19 mouse cellular contexts compared by ENCODE assay signal in genomic region chr1:180182731-180183130, GRCm38 (mm10). TPM values are rescaled to one million over a fixed set of nuclear protein-coding genes. Genes with fewer than 3 reads are reported as not detected.
DNase-seq lines count a peak whose midpoint lies in the region; ATAC-seq and TF ChIP-seq lines count a peak whose summit lies in the region.
"Had no signal": no experiment of that assay in that cellular context is flagged by ENCODE, and none has a peak within 500 bp of the region (broad histone marks: within the 10 kb centered on the region; RNA-seq: fewer than 3 reads in every experiment).

No protein-coding gene starts in this region.

- ATAC-seq in kidney, postnatal 0 days (replicated peaks; ENCODE audit: low FRiP score, low read depth), result no peak
- ATAC-seq in liver, embryonic 16.5 days (ENCODE audit: low read depth), result peak; percentile 85
- ATAC-seq: forebrain, embryonic 16.5 days had no signal

- no peak for TF ChIP-seq POLR2A in cerebellum, adult 2 months (IDR thresholded peaks at IDR 0.05; ENCODE audit: borderline replicate concordance, insufficient read depth, low read length)

- H3K36me3 ChIP-seq in kidney, postnatal 0 days (ENCODE audit: insufficient read depth, low read length), result no peaks in the 10 kb centered on the region
- H3K36me3 ChIP-seq in liver, embryonic 16.5 days (ENCODE audit: control insufficient read depth, insufficient read depth), result no peaks in the 10 kb centered on the region

- no peak overlapping the region for H3K4me2 ChIP-seq in kidney, postnatal 0 days (ENCODE audit: low read length)
- H3K4me2 ChIP-seq in liver, embryonic 16.5 days (ENCODE audit: low read depth, low read length), result peak overlapping the region; percentile 34
- H3K4me2 ChIP-seq: heart, embryonic 11.5 days; hindbrain, embryonic 14.5 days; lung, embryonic 14.5 days had no signal

- 52% methylated on average over 3 of the region's 3 CpGs for WGBS in kidney, postnatal 0 days
- 54% methylated on average over 3 of the region's 3 CpGs for WGBS in liver, embryonic 16.5 days (ENCODE audit: insufficient replicate concordance)
- 80% methylated on average over 3 of the region's 3 CpGs for WGBS in cerebellum, adult 2 months

- peak overlapping the region; percentile 44 for H3K27ac ChIP-seq in kidney, postnatal 0 days
- peak overlapping the region; percentile 21; the same call in 1 of the 2 replicates for H3K27ac ChIP-seq in brown adipose tissue, adult 24 weeks (replicated peaks; ENCODE audit: low read depth, low read length)
- H3K27ac ChIP-seq in liver, embryonic 16.5 days (ENCODE audit: low read length), result peak overlapping the region; percentile 82
- H3K27ac ChIP-seq in cerebellum, adult 2 months (ENCODE audit: insufficient read depth, low read length), result no peak overlapping the region
- H3K27ac ChIP-seq: hindbrain, embryonic 14.5 days had no signal

- no peaks in the 10 kb centered on the region for H3K4me1 ChIP-seq in kidney, postnatal 0 days (replicated peaks; ENCODE audit: insufficient read depth, low read length)
- H3K4me1 ChIP-seq in brown adipose tissue, adult 24 weeks (ENCODE audit: control insufficient read depth, insufficient read depth, insufficient read length, low read length), result peaks cover 21% of the 10 kb centered on the region
- H3K4me1 ChIP-seq in liver, embryonic 16.5 days (ENCODE audit: control insufficient read depth, low read depth, low read length), result peaks cover 11% of the 10 kb centered on the region
- peaks cover 38% of the 10 kb centered on the region for H3K4me1 ChIP-seq in cerebellum, adult 2 months (ENCODE audit: control insufficient read depth, insufficient read depth, low read length)

- H3K27me3 ChIP-seq in kidney, postnatal 0 days (ENCODE audit: insufficient read depth, low read length), result no peaks in the 10 kb centered on the region
- H3K27me3 ChIP-seq in liver, embryonic 16.5 days (ENCODE audit: control insufficient read depth, insufficient read depth, low read depth, low read length), result no peaks in the 10 kb centered on the region
- no peaks in the 10 kb centered on the region for H3K27me3 ChIP-seq in cerebellum, adult 2 months (ENCODE audit: control insufficient read depth, insufficient read depth, low read length)

- H3K4me3 ChIP-seq in kidney, postnatal 0 days (replicated peaks; ENCODE audit: low read depth, low read length), result no peak overlapping the region
- no peak overlapping the region for H3K4me3 ChIP-seq in brown adipose tissue, adult 24 weeks (ENCODE audit: insufficient read depth, low read depth, low read length)
- H3K4me3 ChIP-seq in liver, embryonic 16.5 days (ENCODE audit: low read depth, low read length), result peak overlapping the region; percentile 5; the same call in 1 of the 2 replicates
- no peak overlapping the region for H3K4me3 ChIP-seq in cerebellum, adult 2 months (replicated peaks; ENCODE audit: insufficient read depth, low read depth, low read length)

- no peak overlapping the region for H3K9ac ChIP-seq in kidney, postnatal 0 days (ENCODE audit: low read depth, low read length)
- H3K9ac ChIP-seq in liver, embryonic 16.5 days (ENCODE audit: low read depth, low read length), result peak overlapping the region; percentile 6; the same call in 1 of the 2 replicates
- H3K9ac ChIP-seq: hindbrain, embryonic 14.5 days; lung, embryonic 14.5 days had no signal

- TF ChIP-seq CTCF in kidney, postnatal 0 days (IDR thresholded peaks at IDR 0.05; ENCODE audit: low read depth), result no peak
- no peak for TF ChIP-seq CTCF in cerebellum, adult 2 months (IDR thresholded peaks at IDR 0.05; ENCODE audit: borderline replicate concordance, insufficient read depth, low read depth, low read length)

- DNase-seq in adrenal gland, postnatal 10 days, result peak; percentile 4
- no peak for DNase-seq in adrenal gland, postnatal 14 days
- no peak for DNase-seq in kidney, postnatal 0 days (ENCODE audit: low spot score)
- DNase-seq in kidney, adult 9 months, result no peak
- DNase-seq in cerebellum, adult 2 months, result no peak
- DNase-seq in lung, postnatal 36 days, result no peak
- DNase-seq: adrenal gland, adult 8-10 months; cerebellum, adult 11 months; cerebellum, postnatal 25 days; embryo, embryonic 11 days; heart, postnatal 14 days; lung, embryonic 14.5 days; lung, postnatal 4 days; thymus, adult 2 months had no signal

- H3K9me3 ChIP-seq in kidney, postnatal 0 days (replicated peaks; ENCODE audit: low read length), result no peaks in the 10 kb centered on the region
- H3K9me3 ChIP-seq in liver, embryonic 16.5 days (replicated peaks; ENCODE audit: control insufficient read depth, low read length), result no peaks in the 10 kb centered on the region

RNA-seq across cellular contexts. Expression of gene Coq8a, which starts 16.7 kb away (rescaled TPM):
- total RNA-seq in adrenal gland, postnatal 10 days (2021), result 1,000 to 10,000 TPM; 1,138 to 1,532 TPM
- 830 and 1,043 TPM in 2 replicates for total RNA-seq in adrenal gland, postnatal 14 days (2021)
- 31.5 and 33.6 TPM in 2 replicates for polyA plus RNA-seq in kidney, postnatal 0 days (2015; fragmentation: Nextera tagmentation; extraction: Ambion mirVana)
- polyA plus RNA-seq in brown adipose tissue, adult 24 weeks (2012; ENCODE audit: insufficient read depth, insufficient read length, missing spikeins), result 1,169 and 1,640 TPM in 2 replicates
- 37.0 and 43.7 TPM in 2 replicates for polyA plus RNA-seq in liver, embryonic 16.5 days (2015; fragmentation: Nextera tagmentation; extraction: Ambion mirVana)
- polyA plus RNA-seq in cerebellum, adult 2 months (2012; rRNA removed), result 51.2 and 56.0 TPM in 2 replicates

Comparison
In these comparisons a context has a peak if more than half of its experiments do, and no peak if none do; other contexts are left out.
1. RNA of gene Coq8a, which starts 16.7 kb away (polyA plus RNA-seq): 1,169 to 1,640 TPM in brown adipose tissue, adult 24 weeks; 51.2 to 56.0 TPM in cerebellum, adult 2 months, 37.0 to 43.7 TPM in liver, embryonic 16.5 days and 31.5 to 33.6 TPM in kidney, postnatal 0 days; every median in the first group is over 10 times any median in the second.